Mouse (Mus musculus): Measurements from ENCODE around the gene Pdlim4. TPM values are rescaled to one million over a fixed set of nuclear protein-coding genes. Genes with fewer than 3 reads are reported as not detected.
"Not testable (repeated sequence)": the region's sequence is repeated elsewhere in the genome, so short reads cannot be mapped to it uniquely, and the experiment has no call there.

Pdlim4 gene
- total RNA-seq, 2 experiments from 2014 or later: 12.2 to 13.1 TPM

GRCm38 (mm10) chr11:54064412-54064978, 4.3 kb downstream of the Pdlim4 start:
- no peak for DNase-seq (ENCODE audit: low spot score in 2 of 2)
- intact Hi-C loops (cut with DNase I): no loop called here

DNA sequence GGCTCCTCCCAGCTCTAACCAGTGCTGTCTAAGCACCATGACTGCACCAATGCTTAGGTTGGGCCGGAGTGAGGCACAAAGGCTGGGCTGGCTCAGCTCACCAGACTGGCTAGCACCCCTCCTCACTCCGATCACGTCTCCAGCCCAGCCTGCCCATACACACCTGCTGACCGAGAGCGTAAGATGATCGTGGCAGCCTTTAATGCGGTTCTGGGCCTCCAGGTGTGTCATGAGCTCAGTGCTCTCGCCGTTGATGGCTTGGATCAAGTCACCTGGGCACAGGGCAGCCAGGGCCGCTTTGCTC, 5.4 kb downstream of the Pdlim4 start:
- DNase-seq (ENCODE audit: low spot score in 2 of 2): no peak

DNA sequence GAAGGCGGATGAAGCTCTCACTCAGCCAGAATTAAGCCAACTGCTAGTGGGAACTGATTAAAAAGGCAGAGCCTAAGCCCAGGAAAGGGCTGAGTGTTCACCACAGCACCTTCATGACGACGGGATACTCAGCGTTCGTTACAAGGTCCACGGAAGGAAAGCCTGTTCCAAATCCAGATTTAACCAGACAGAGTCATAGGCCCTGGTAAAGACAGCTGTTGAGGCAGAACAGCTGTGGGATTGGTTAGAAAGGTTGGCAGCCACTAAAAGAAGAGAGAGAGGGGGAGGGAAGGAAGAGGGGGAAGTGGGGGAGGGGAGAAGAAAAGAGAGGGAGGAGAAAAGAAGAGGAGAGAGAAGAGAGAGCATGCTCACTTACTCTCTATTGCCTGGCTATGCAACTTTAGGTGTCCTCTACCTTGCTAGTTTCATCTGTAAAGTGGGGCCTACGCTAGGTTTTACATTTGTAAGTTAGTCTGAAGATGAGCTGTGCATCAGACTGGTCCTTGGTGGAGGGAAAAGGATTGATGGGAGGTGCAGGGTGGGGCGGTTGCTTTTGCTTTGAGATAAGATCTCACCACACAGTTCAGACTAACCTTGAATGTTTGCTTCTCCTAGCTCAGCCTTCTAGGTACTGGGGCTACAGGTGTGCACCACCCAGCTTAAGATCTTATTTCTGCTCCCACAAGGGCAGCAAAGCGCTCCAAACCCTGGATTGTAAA, 5.9 kb downstream of the Pdlim4 start:
- intact Hi-C loops (cut with DNase I): no loop called here
- no peak for DNase-seq (ENCODE audit: low spot score in 2 of 2)

More for the DNA sequence above, 5.4 kb downstream of the Pdlim4 start:
- intact Hi-C loops (cut with DNase I): no loop called here

- intact Hi-C loops (cut with DNase I): no loop called here
- no peak for DNase-seq (ENCODE audit: low spot score in 2 of 2)
Measured at GRCm38 (mm10) chr11:54062086-54062752, 6.6 kb downstream of the Pdlim4 start.

DNA sequence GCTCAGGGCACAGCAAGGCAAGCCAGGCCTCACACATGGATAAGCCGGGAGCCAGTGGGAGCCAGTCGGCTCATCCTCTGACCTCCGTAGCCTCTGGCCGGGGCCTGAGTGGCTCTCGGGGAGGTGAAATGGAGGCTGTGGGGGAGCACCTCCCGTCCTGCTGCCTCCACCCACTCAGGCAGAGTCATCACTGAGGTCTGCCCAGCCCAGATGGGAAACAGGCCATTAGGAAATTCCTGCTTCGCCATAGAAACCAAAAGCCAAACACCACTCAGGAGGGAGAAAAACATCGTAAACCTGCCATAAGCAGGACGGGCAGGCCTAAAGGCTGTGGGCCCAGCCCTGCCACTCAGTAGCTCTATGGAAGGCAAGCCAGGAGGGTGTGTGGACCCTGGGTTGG, 8.5 kb downstream of the Pdlim4 start:
- intact Hi-C loops (cut with DNase I): no loop called here
- DNase-seq (ENCODE audit: low spot score in 2 of 2): no peak

DNA sequence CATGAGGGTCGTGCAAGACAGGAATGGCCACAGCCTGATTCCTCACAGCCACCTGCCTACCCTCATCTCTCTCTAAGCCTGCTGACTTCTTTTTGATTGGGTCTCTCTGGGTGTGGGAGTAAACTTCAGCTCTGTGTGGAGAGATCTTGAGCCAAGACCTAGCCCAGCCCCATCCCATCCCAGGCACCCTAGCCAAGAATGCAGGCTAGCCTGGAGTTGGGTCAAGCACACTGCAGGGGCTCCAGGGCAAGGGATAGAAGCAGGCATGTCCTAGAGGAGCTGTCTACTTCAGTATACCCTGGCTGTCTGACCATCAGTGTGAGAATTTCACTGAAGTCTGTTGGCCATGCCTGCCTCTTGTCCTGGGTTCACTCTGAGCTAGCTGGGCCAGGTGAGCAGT, 9.3 kb downstream of the Pdlim4 start:
- intact Hi-C loops (cut with DNase I): no loop called here
- DNase-seq (ENCODE audit: low spot score in 2 of 2): no peak

DNA sequence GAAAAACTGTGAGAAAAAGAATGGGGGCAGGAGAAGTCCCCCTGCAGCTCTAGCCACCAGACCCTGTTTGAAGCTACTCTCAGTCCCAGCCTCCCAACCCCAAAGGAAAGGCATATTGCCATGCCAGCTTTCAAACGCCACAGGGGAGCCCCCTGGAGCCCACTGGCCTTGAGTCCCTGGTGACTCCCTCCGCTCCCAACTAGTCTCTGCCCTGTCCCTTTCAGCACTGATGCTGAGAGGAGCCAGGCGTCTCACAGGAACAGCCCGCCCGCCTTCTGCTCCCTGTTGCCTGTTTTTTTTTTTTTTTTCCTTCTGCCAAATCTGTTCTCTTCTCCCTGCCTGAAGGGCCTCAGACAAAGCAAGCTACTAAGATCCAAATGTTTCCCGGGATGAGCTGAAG, 10.2 kb downstream of the Pdlim4 start:
- intact Hi-C loops (cut with DNase I): no loop called here
- DNase-seq (ENCODE audit: low spot score in 2 of 2): no peak

GRCm38 (mm10) chr11:54058056-54058617, 10.7 kb downstream of the Pdlim4 start:
- DNase-seq (ENCODE audit: low spot score in 2 of 2): no peak
- intact Hi-C loops (cut with DNase I): no loop called here

DNA sequence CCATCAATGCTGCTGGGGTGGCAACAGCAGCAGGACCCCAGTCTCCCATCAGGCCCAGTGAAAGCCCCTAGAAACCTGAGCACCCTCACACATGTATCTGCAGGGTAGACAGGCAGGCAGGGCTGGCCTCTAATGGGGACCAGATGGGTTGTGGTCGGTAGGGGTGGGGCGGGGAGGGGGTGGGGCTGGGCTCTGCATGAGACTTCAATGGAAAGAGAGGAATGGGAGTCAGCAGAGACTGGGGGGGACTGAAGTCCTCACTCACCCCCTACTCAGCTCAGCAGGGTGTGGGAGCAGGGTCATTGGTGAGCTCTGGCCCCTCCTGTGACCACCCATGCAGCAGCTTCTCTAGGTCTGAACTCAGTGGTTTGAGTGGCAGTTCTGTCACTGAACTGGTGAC, 11.4 kb downstream of the Pdlim4 start:
- no peak for DNase-seq (ENCODE audit: low spot score in 2 of 2)
- intact Hi-C loops (cut with DNase I): no loop called here

DNA sequence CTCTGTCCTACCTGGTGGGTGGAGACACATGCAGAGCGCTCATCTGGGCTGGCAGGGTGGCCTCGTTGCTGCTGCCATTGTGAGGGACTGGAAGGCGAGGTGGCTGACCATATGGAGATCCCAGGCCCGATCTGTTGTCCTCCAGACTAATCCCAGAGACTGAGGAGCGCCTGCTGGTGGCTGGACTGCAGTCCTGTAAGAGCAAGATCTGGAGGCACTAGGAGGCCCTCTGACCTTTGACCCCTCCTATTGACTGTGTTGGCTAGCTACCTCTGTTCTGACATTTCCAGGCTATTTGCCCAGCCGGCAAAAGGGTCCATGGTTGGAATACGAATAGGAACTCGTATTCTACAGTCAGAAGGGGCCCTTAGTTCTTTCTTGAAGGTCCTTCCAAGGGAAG, 12.7 kb downstream of the Pdlim4 start:
- intact Hi-C loops (cut with DNase I): no loop called here
- DNase-seq (ENCODE audit: low spot score in 2 of 2): no peak

GRCm38 (mm10) chr11:54054257-54054656, 14.6 kb downstream of the Pdlim4 start:
- intact Hi-C loops (cut with DNase I): loop anchor here (1.0 kb wide), 1 partner anchor 52 kb away; no protein-coding TSS in a partner anchor
- DNase-seq (ENCODE audit: low spot score in 2 of 2): peak in 1 of 2 experiments; percentile 31

DNA sequence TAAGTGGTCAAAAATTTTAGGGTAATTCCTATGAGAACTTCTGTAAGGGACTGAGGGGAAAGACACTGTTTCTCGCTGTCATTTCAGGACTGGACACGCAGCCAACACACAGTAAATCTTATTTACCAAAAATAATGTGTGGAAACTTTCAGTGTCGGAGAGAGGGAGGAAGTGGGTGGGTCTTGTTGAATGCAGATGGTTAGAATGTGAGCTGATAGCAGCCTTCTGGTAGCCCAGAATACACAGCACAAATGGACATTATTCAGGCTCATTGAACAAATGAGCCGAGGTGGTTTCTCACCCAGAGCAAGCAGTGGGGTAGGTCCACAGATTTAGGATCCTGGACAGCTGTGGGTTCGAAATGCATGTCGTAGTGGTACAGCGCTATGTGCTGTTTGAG, 15.7 kb downstream of the Pdlim4 start:
- intact Hi-C loops (cut with DNase I): no loop called here
- DNase-seq (ENCODE audit: low spot score in 2 of 2): no peak

DNA sequence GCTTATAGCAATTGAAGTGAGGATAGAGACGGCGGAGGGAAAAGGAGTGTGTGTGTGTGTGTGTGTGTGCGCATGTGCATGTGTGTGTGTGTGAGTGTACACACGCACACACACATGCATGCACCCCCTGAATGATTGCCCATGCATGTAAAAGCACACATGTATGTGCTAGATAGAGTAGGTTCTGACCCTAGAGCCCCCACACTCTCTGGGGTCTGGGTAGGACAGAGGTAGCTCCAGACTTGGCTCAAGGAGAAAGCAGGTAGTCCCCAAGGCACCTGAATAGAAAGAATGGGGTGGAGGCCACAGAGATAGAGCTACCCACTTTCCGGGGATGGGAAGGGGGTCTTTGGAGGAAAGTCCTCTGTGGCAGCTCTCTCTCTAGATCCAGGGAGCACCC, 16.7 kb downstream of the Pdlim4 start:
- DNase-seq (ENCODE audit: low spot score in 2 of 2): no peak
- intact Hi-C loops (cut with DNase I): no loop called here

DNA sequence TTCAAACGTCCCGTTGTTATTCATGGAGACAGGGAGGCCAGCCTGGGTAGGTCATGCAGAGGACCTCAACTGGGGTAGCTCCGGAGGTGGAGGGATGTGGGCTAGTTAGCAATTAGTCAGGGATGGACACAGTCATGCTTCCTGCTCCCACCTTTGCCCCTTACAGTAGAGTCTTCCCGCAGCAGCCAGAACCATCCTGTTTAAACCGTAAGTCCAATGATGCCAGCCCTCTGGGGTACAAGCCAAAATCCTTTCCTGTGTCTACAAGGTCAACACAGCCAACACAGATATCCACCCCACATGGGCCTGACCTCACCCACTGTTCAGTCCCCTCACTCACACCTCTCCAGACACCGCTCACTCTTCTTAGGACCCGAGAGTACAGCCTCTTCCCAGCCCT, 17.7 kb downstream of the Pdlim4 start:
- intact Hi-C loops (cut with DNase I): no loop called here
- no peak for DNase-seq (ENCODE audit: low spot score in 2 of 2)

DNA sequence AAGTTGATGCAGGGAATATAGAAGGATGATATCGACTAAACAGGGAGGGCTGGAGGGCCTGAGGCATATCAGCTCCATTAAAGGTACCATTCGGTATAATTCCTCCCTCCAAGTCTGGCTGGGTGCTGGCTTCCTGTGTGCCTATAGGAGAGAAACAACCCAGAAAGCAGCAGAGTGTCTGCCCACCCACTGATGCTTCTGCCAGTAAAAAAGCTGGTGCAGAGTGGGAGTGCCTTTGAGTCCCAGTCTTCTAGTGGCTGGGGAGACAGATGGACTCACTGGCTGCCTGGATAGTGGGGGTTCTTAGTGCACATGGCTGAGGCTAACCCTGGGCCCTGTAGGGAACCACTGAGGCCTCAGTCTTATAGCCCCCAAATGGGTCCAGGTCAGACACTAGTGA, 18.6 kb downstream of the Pdlim4 start:
- peak in 1 of 2 experiments; percentile 45 for DNase-seq (ENCODE audit: low spot score in 2 of 2)
- intact Hi-C loops (cut with DNase I): no loop called here

DNA sequence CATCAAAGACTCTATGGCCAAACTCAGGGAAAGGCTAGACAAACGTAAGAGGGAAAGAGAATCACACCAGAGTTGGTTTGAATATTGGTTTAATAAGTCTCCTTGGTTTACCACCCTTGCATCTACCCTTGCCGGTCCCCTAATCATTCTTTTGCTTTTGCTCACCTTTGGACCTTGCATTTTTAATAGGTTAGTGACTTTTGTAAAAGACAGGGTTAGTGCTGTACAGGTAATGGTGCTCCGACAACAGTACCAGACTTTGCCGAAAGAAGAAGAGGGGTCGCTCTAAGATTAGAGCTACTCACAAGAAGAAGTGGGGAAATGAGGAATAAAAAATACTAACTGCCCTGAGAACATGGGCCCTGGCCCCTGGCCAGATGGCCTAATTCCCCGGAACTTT, 28.1 kb downstream of the Pdlim4 start:
- intact Hi-C loops (cut with DNase I): no loop called here
- no peak for DNase-seq (ENCODE audit: low spot score in 2 of 2)

DNA sequence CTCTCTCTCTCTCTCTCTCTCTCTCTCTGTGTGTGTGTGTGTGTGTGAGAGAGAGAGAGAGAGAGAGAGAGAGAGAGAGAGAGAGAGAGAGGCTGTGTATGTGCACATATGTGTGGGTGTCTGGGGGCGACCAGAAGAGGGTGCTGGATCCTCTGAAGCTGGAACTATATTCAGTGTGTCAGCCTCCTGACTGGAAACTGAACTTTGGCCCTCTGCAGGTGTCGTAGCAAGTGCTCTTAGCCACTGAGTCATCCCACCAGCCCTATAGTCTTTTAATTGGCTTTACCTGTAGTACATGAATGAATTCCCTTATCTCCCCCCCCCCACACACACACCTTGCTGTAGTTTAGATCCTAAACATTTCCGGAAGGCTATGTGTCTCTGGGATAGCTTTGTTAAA, 35.9 kb downstream of the Pdlim4 start:
- DNase-seq (ENCODE audit: low spot score in 2 of 2); intact Hi-C loops (cut with DNase I): not testable (repeated sequence)

DNA sequence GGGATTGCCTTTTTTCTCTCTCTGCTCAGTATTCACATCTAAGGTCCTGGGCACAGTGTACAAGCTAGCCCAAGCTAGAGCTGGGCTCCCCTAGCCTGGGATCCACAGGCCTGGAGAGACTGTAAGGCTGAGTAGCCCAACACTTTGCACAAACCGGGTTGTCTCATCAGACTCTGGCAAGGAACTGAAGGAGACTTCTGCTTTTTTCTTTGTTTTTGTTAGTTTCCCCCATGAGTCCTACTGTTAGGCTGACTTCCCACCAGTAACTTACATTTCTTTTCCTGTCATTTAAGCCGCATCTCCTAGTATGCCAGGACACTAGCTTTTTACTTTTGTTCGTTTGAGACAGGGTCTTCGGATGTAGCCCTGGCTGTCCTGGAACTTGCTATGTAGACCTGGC, 39.8 kb downstream of the Pdlim4 start:
- DNase-seq (ENCODE audit: low spot score in 2 of 2): no peak
- intact Hi-C loops (cut with DNase I): no loop called here

DNA sequence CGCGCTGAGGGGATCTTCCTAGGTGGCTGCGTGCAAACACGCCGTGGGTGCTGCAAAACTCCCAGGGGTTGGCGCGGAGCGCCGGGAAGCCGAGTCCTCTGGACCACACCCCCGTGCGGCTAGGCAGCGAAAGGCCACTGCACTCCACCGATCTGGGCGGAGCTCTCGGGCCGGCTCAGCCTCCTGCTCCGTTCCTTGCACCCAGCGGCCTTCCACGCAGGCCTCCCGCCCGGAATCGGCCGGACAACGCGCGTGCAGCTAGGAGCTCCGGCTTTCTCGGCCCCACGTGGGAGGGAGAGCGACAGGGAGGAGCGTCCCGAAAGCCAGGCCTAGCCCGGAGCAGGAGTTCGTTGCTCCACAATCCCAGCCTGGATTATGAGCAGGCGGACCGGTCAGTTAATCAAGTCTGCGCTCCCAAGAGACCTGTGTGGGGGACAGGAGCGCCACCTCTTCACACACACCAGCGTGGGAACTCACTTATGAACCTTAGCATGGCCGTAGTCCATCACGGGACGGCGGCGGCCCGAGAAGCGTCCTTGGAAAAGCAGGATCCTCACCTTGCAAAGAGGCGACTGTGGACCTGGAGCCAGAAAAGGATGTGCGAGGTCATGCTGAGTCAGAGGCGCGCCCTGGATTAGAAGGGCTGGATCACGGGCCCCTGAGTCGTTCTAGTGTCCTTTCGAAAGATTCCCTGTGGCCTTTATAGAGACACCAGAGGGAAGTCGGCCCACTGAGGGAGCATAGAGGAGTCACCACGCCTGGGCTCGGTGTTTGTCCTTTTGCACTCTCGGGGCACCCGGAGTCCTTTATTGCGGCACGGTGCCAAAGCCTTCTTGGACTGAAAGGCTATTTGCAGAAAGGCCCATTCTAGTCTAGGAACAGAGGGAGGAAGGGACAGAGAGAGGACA, 40.5 kb downstream of the Pdlim4 start, which contains the start of gene Slc22a4:
TSS of gene Slc22a4 (minus strand) at position 47 of the 908 bp plus-strand sequence.
- intact Hi-C loops (cut with DNase I): no loop called here

More for the DNA sequence above, 40.5 kb downstream of the Pdlim4 start, which contains the start of gene Slc22a4:
- DNase-seq (ENCODE audit: low spot score in 2 of 2): peak; percentile 69 to 75
